8 mouse cellular contexts compared by ENCODE assay signal in genomic region chr10:127604465-127605250, GRCm38 (mm10). TPM values are rescaled to one million over a fixed set of nuclear protein-coding genes. Genes with fewer than 3 reads are reported as not detected.
DNase-seq lines count a peak whose midpoint lies in the region; ATAC-seq and TF ChIP-seq lines count a peak whose summit lies in the region.

No protein-coding gene starts in this region.

- DNase-seq in Patski (ENCODE audit: low read depth, low spot score), result peak; percentile 64
- peak; percentile 75 to 77 for DNase-seq in heart, postnatal 14 days
- DNase-seq in liver, embryonic 11.5 days (ENCODE audit: low spot score), result no peak
- DNase-seq in spleen, postnatal 36 days (ENCODE audit: low spot score in 2 of 2), result peak; percentile 55 to 58
- no peak for DNase-seq in thymus, postnatal 14 days
- DNase-seq in forebrain, postnatal 0 days, result no peak

- peak overlapping the region; percentile 41; the same call in 1 of the 2 replicates for H3K27ac ChIP-seq in hindbrain, embryonic 16.5 days (ENCODE audit: low read depth, low read length)
- H3K27ac ChIP-seq in hindbrain, embryonic 12.5 days, result no peak overlapping the region
- H3K27ac ChIP-seq in liver, embryonic 11.5 days (ENCODE audit: low read depth, low read length), result peak overlapping the region; percentile 5; the same call in 1 of the 2 replicates
- H3K27ac ChIP-seq in forebrain, postnatal 0 days (ENCODE audit: low read depth, low read length), result no peak overlapping the region; the same call in 1 of the 2 replicates

- no peaks in the 10 kb centered on the region for H3K27me3 ChIP-seq in hindbrain, embryonic 16.5 days (replicated peaks; ENCODE audit: control insufficient read depth, insufficient read depth, low read length)
- H3K27me3 ChIP-seq in hindbrain, embryonic 12.5 days, result no peaks in the 10 kb centered on the region
- H3K27me3 ChIP-seq in Patski, result no peaks in the 10 kb centered on the region
- 0 out of 2 replicates have a peak, but pooled peaks cover 3% of the 10 kb centered on the region for H3K27me3 ChIP-seq in liver, embryonic 11.5 days (replicated peaks; ENCODE audit: control insufficient read depth, insufficient read depth, low read length)
- no peaks in the 10 kb centered on the region for H3K27me3 ChIP-seq in forebrain, postnatal 0 days (ENCODE audit: insufficient read depth, low read length)

- H3K36me3 ChIP-seq in hindbrain, embryonic 16.5 days (ENCODE audit: control insufficient read depth, insufficient read depth, low read length), result peaks cover 49% of the 10 kb centered on the region
- H3K36me3 ChIP-seq in hindbrain, embryonic 12.5 days, result peaks cover 97% of the 10 kb centered on the region
- H3K36me3 ChIP-seq in liver, embryonic 11.5 days (ENCODE audit: control insufficient read depth, insufficient read depth, low read length), result peaks cover 5% of the 10 kb centered on the region; the same call in 1 of the 2 replicates
- peaks cover 92% of the 10 kb centered on the region for H3K36me3 ChIP-seq in forebrain, postnatal 0 days (ENCODE audit: insufficient read depth)

- TF ChIP-seq CTCF in Patski (IDR thresholded peaks at IDR 0.05), result no peak
- no peak for TF ChIP-seq CTCF in forebrain, postnatal 0 days (IDR thresholded peaks at IDR 0.05; ENCODE audit: low read depth)

- CTCF ChIA-PET in Patski (lab: Charles Lee), result interaction anchor here (1.2 kb wide), 1 partner anchor 12 kb away, joined by 5 read pairs; no protein-coding TSS in a partner anchor

- H3K4me3 ChIP-seq in hindbrain, embryonic 16.5 days (ENCODE audit: low read length), result no peak overlapping the region
- no peak overlapping the region for H3K4me3 ChIP-seq in hindbrain, embryonic 12.5 days
- H3K4me3 ChIP-seq in liver, embryonic 11.5 days (ENCODE audit: low read depth, low read length), result no peak overlapping the region
- H3K4me3 ChIP-seq in forebrain, postnatal 0 days (ENCODE audit: low read depth, low read length), result no peak overlapping the region

- WGBS in hindbrain, embryonic 16.5 days, result 65% methylated on average over 15 of the region's 15 CpGs
- 76% methylated on average over 15 of the region's 15 CpGs for WGBS in hindbrain, embryonic 12.5 days
- WGBS in liver, embryonic 11.5 days, result 23% methylated on average over 15 of the region's 15 CpGs
- 71% methylated on average over 15 of the region's 15 CpGs for WGBS in forebrain, postnatal 0 days

- intact Hi-C loops in heart, postnatal 14 days (cut with DNase I), result no loop called here

- H3K9me3 ChIP-seq in hindbrain, embryonic 16.5 days (ENCODE audit: control insufficient read depth, low read length), result no peaks in the 10 kb centered on the region
- H3K9me3 ChIP-seq in hindbrain, embryonic 12.5 days (replicated peaks), result no peaks in the 10 kb centered on the region
- H3K9me3 ChIP-seq in liver, embryonic 11.5 days (ENCODE audit: control insufficient read depth, low read length), result no peaks in the 10 kb centered on the region
- H3K9me3 ChIP-seq in forebrain, postnatal 0 days (ENCODE audit: low read length), result no peaks in the 10 kb centered on the region

- POLR2A ChIA-PET in Patski (lab: Charles Lee), result interaction anchor here (1.0 kb wide), 1 partner anchor 17 kb away, joined by 4 read pairs; the partner anchor contains the start of gene Lrp1

- H3K4me1 ChIP-seq in hindbrain, embryonic 16.5 days (ENCODE audit: control insufficient read depth, insufficient read depth, low read depth, low read length), result 0 out of 2 replicates have a peak, but pooled peaks cover 1% of the 10 kb centered on the region
- H3K4me1 ChIP-seq in hindbrain, embryonic 12.5 days, result peaks cover 20% of the 10 kb centered on the region
- peaks cover 33% of the 10 kb centered on the region for H3K4me1 ChIP-seq in liver, embryonic 11.5 days (replicated peaks; ENCODE audit: control insufficient read depth, insufficient read depth, low read length)
- 0 out of 2 replicates have a peak, but pooled peaks cover 1% of the 10 kb centered on the region for H3K4me1 ChIP-seq in forebrain, postnatal 0 days (ENCODE audit: insufficient read depth)

- H3K4me2 ChIP-seq in hindbrain, embryonic 16.5 days (ENCODE audit: low read length), result no peak overlapping the region
- no peak overlapping the region for H3K4me2 ChIP-seq in hindbrain, embryonic 12.5 days (replicated peaks)
- H3K4me2 ChIP-seq in liver, embryonic 11.5 days, result no peak overlapping the region; the same call in 1 of the 2 replicates
- H3K4me2 ChIP-seq in forebrain, postnatal 0 days (ENCODE audit: low read depth), result no peak overlapping the region

- peak; percentile 29; the same call in 1 of the 2 replicates for ATAC-seq in hindbrain, embryonic 16.5 days
- ATAC-seq in hindbrain, embryonic 12.5 days (ENCODE audit: low FRiP score), result no peak
- peak; percentile 57 for ATAC-seq in Patski
- ATAC-seq in liver, embryonic 11.5 days (replicated peaks; ENCODE audit: low FRiP score), result peak; percentile 46
- no peak for ATAC-seq in forebrain, postnatal 0 days

- no peak overlapping the region for H3K9ac ChIP-seq in hindbrain, embryonic 16.5 days (ENCODE audit: low read depth, low read length)
- H3K9ac ChIP-seq in hindbrain, embryonic 12.5 days, result no peak overlapping the region
- no peak overlapping the region for H3K9ac ChIP-seq in liver, embryonic 11.5 days (ENCODE audit: low read depth, low read length)
- H3K9ac ChIP-seq in forebrain, postnatal 0 days, result no peak overlapping the region

- in situ Hi-C loops in Patski (cut with MboI; ENCODE audit: low pct_unique_long_range_greater_than_20kb), result no loop called here

RNA-seq across cellular contexts. Expression of gene Lrp1, which starts 16.3 kb away (rescaled TPM):
- polyA plus RNA-seq in hindbrain, embryonic 16.5 days (2015; fragmentation: Nextera tagmentation; extraction: Ambion mirVana), result 109 and 125 TPM in 2 replicates
- polyA plus RNA-seq in hindbrain, embryonic 12.5 days (2016; fragmentation: Nextera tagmentation; extraction: Ambion mirVana), result 111 and 115 TPM in 2 replicates
- polyA plus RNA-seq in Patski (2021), result 62.5 TPM
- total RNA-seq in heart, postnatal 14 days (2021), result 100 to 1,000 TPM in 1 of 2 experiments, 10 to 100 TPM in 1; 85.0 to 105 TPM
- 35.7 and 36.8 TPM in 2 replicates for polyA plus RNA-seq in liver, embryonic 11.5 days (2014; fragmentation: Nextera tagmentation; extraction: Ambion mirVana)
- total RNA-seq in forebrain, postnatal 0 days (2014; rRNA removed), result 183 and 228 TPM in 2 replicates
- polyA plus RNA-seq in forebrain, postnatal 0 days (2015; fragmentation: Nextera tagmentation; extraction: Ambion mirVana), result 42.2 and 70.4 TPM in 2 replicates

RNA-seq across cellular contexts. Expression of gene Stat6, which starts 38.1 kb away (rescaled TPM):
- polyA plus RNA-seq in hindbrain, embryonic 16.5 days (2015; fragmentation: Nextera tagmentation; extraction: Ambion mirVana), result 6.0 and 8.0 TPM in 2 replicates
- polyA plus RNA-seq in hindbrain, embryonic 12.5 days (2016; fragmentation: Nextera tagmentation; extraction: Ambion mirVana), result 8.8 and 11.3 TPM in 2 replicates
- 67.3 TPM for polyA plus RNA-seq in Patski (2021)
- total RNA-seq in heart, postnatal 14 days (2021), result 10 to 100 TPM; 46.9 to 49.9 TPM
- polyA plus RNA-seq in liver, embryonic 11.5 days (2014; fragmentation: Nextera tagmentation; extraction: Ambion mirVana), result 28.7 TPM in 2 replicates
- 4.6 and 5.4 TPM in 2 replicates for total RNA-seq in forebrain, postnatal 0 days (2014; rRNA removed)
- polyA plus RNA-seq in forebrain, postnatal 0 days (2015; fragmentation: Nextera tagmentation; extraction: Ambion mirVana), result 4.3 and 4.4 TPM in 2 replicates

Comparison
In these comparisons a context has a peak if more than half of its experiments do, and no peak if none do; other contexts are left out.
1. ATAC-seq: peak in hindbrain, embryonic 16.5 days (single experiment), Patski (single experiment) and liver, embryonic 11.5 days (single experiment); none in hindbrain, embryonic 12.5 days (single experiment) and forebrain, postnatal 0 days (single experiment).
2. H3K27ac ChIP-seq: peak in hindbrain, embryonic 16.5 days (single experiment) and liver, embryonic 11.5 days (single experiment); none in hindbrain, embryonic 12.5 days (single experiment) and forebrain, postnatal 0 days (single experiment).
3. DNase-seq: peak in Patski (single experiment), heart, postnatal 14 days (2 of 2) and spleen, postnatal 36 days (2 of 2); none in liver, embryonic 11.5 days (single experiment), thymus, postnatal 14 days (single experiment) and forebrain, postnatal 0 days (single experiment).